Mouse (Mus musculus): ENCODE measurements around the gene Hsd17b1. TPM values are rescaled to one million over a fixed set of nuclear protein-coding genes. Genes with fewer than 3 reads are reported as not detected.

Hsd17b1 gene
- total RNA-seq, 2 experiments from 2014 or later, result 0.18 TPM; not detected in 1

DNA sequence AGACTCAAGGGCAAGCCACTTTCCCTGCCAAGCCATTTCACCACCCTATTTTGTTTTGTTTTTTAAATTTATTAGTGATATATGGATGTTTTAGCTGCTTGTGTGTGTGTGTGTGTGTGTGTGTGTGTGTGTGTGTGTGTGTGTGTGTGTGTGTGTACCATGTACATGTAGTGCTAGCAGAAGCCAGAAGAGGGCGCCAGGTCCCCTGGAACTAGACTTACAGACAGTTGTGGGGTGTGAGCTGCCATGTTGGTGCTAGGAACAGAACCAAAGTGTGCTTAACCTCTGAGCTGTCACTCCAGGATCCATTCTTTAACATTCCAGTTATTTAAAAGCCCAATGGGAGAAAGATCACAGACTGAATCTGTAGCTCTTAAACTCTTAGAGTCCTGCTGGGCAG is 48.9 kb downstream of the Hsd17b1 start:
- Histone ChIP-seq H3K27ac (0 out of 2 replicates have a peak overlapping the region, but pooled peaks have one; percentile 8), H3K4me3 (no peak overlapping the region)
- DNase-seq, result peak; percentile 44
- intact Hi-C loops (cut with DNase I), result no loop called here
- peak; percentile 29; the same call in 1 of the 2 replicates for TF ChIP-seq CTCF (IDR thresholded peaks at IDR 0.05)

DNA sequence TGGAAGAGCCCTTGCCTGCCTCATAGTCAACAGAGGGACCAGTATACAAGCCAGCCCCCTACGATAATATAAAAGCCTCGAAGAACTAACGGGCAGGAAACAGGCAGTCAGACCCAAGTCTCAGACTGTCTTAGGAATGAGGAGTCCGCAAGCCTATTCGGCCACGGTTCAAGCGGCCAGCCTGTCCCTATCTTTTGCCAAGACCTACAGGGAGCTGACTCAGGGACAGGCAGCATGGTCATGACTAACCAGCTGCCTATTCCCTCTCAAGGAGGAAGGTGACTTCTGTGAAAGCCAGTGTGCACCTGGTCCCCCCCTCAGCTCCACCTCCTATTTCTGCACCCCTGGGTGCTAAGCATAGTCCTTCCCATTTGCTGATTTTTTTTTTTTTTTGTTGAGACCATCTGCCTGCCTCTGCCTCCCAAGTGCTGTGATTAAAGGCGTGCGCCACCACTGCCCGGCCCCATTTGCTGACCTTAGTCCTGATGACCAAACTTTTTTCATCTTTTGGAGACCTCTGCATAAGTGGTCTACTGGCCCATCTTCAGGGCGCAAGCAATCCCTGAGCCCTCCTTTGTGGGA is 50.9 kb downstream of the Hsd17b1 start:
- DNase-seq, result peak; percentile 79
- Histone ChIP-seq H3K4me3 (peak overlapping the region; percentile 40), H3K27ac (peak overlapping the region; percentile 92)
- intact Hi-C loops (cut with DNase I), result no loop called here
- TF ChIP-seq CTCF (IDR thresholded peaks at IDR 0.05), result no peak

Small RNA genes lying within 50 kb of the gene (microRNA-seq; reads per million reads assigned to microRNA genes)
- not detected for gene Mir6928

Other genes starting within 250 kb of the Hsd17b1 start
- gene Stat5b, start 227.7 kb upstream of the Hsd17b1 start, total RNA-seq (2021), result 100 to 1,000 TPM; 139 to 145 TPM
- gene Stat5a, start 219.1 kb upstream of the Hsd17b1 start, total RNA-seq (2021), result 10 to 100 TPM; 11.7 to 15.8 TPM
- gene Stat3, start 138.9 kb upstream of the Hsd17b1 start, total RNA-seq (2021), result 10 to 100 TPM; 40.6 to 44.2 TPM
- 100 to 1,000 TPM; 133 to 149 TPM for gene Cavin1, start 107.5 kb upstream of the Hsd17b1 start, total RNA-seq (2021)
- gene Atp6v0a1, start 69.0 kb upstream of the Hsd17b1 start, total RNA-seq (2021), result 10 to 100 TPM; 59.6 to 65.2 TPM
- gene Naglu, start 8.4 kb upstream of the Hsd17b1 start, total RNA-seq (2021), result 1 to 10 TPM; 3.3 to 4.1 TPM
- gene Coasy, start 4.2 kb downstream of the Hsd17b1 start, total RNA-seq (2021), result 1 to 10 TPM; 7.1 to 9.8 TPM
- gene Mlx, start 8.9 kb downstream of the Hsd17b1 start, total RNA-seq (2021), result 10 to 100 TPM; 12.5 to 14.4 TPM
- gene Psmc3ip, start 17.0 kb downstream of the Hsd17b1 start, total RNA-seq (2021), result 1 to 10 TPM; 1.5 to 2.2 TPM
- gene Retreg3, start 41.5 kb downstream of the Hsd17b1 start, total RNA-seq (2021), result 10 to 100 TPM; 30.3 to 31.1 TPM
- gene Tubg1, start 41.5 kb downstream of the Hsd17b1 start, total RNA-seq (2021), result 10 to 100 TPM; 22.0 to 30.2 TPM
- 1 to 10 TPM; 2.4 to 3.6 TPM for gene Tubg2, start 77.5 kb downstream of the Hsd17b1 start, total RNA-seq (2021)
- 1 to 10 TPM; 1.2 to 1.6 TPM for gene Cntnap1, start 92.1 kb downstream of the Hsd17b1 start, total RNA-seq (2021)
- 10 to 100 TPM; 20.7 to 35.3 TPM for gene Plekhh3, start 92.9 kb downstream of the Hsd17b1 start, total RNA-seq (2021)
- gene Ccr10, start 97.0 kb downstream of the Hsd17b1 start, total RNA-seq (2021), result not detected
- 10 to 100 TPM; 25.9 to 26.3 TPM for gene Ezh1, start 148.1 kb downstream of the Hsd17b1 start, total RNA-seq (2021)
- 10 to 100 TPM; 34.8 to 37.0 TPM for gene Ramp2, start 167.6 kb downstream of the Hsd17b1 start, total RNA-seq (2021)
- 10 to 100 TPM; 40.2 to 53.4 TPM for gene Vps25, start 175.3 kb downstream of the Hsd17b1 start, total RNA-seq (2021)
- under 1 TPM; 0.08 to 0.22 TPM for gene Wnk4, start 182.2 kb downstream of the Hsd17b1 start, total RNA-seq (2021)
- under 1 TPM; 0.20 to 0.36 TPM for gene Cntd1, start 200.6 kb downstream of the Hsd17b1 start, total RNA-seq (2021)
- 10 to 100 TPM; 63.0 to 87.7 TPM for gene Coa3, start 200.7 kb downstream of the Hsd17b1 start, total RNA-seq (2021)
- gene Becn1, start 223.9 kb downstream of the Hsd17b1 start, total RNA-seq (2021), result 10 to 100 TPM; 79.6 to 85.8 TPM
- gene Psme3, start 237.8 kb downstream of the Hsd17b1 start, total RNA-seq (2021), result 10 to 100 TPM; 70.0 to 71.6 TPM
- gene Aoc2, start 246.7 kb downstream of the Hsd17b1 start, total RNA-seq (2021), result 1 to 10 TPM in 1 of 2 experiments, under 1 TPM in 1; 0.64 to 1.4 TPM